Mouse (Mus musculus) T-helper 2 cell (primary cell): ENCODE data around the gene Alpk3.

Experiments used
- in situ Hi-C: fragments of 300-600 bp; cut with MboI, MseI; formaldehyde crosslinking; loops from one replicate; pipeline ENCODE4 v1.15.1; 2025; ENCODE audit warnings: high pct_unique_total_duplicates

The Alpk3 gene

DNA sequence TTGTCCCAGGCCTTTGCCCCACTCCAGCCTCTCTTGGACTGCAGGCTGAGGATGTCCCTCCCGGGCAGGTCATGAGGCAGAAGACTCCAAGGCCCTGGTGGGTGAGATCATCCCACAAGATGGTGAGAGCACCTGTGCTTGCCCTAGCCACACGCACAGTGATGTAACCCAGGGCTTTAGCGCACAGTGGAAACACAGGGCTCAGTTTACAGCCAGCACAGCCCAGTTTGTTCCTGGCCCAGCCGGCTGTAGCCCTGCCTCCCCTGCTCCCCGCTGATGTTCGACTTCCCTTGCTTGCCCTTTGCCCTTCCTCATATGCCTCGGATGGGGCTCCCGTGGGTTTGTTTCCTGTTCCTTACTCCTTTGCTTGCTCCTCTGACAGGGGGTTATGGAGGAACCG is 17.1 kb downstream of the Alpk3 start:
- in situ Hi-C loops: no loop called here

DNA sequence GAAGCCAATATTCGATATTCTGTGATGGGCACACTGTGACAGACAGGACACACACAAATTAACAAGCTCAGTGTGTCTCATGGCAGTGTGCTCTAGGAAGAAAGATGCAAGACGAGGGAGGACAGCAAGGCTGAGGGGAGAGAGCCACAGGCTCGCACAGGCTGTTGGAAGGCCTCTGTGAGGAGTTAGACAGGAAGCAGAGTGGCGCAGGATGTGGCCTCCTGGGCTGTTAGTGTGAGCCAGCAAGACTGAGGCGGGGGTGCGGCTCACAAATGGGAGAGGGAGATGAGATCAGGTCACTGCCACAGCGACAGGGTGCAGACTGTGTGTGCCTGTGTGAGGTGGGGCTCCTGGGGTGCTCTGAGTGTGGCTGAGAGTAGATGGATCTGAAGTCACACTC is 17.9 kb downstream of the Alpk3 start:
- in situ Hi-C loops: no loop called here

DNA sequence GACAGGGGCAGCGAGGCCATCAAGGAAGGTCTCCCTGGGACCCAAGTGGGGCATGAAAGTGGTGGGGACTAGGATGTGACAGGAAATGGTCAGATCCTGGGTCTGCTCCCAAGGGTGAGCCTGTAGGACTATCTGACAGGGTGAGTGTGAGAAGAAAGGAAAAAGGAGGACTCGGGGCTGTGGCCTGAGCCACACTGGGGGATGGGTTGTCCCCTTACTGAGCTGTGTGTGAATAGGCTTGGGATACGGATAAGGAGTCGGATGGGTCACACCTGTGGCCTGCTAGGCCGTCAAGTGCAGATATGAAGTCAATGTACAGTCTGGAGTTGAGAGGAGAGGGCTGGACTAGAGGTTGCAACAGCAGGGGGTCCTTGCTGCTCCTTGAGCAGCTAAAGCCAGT is 18.3 kb downstream of the Alpk3 start:
- in situ Hi-C loops: no loop called here

DNA sequence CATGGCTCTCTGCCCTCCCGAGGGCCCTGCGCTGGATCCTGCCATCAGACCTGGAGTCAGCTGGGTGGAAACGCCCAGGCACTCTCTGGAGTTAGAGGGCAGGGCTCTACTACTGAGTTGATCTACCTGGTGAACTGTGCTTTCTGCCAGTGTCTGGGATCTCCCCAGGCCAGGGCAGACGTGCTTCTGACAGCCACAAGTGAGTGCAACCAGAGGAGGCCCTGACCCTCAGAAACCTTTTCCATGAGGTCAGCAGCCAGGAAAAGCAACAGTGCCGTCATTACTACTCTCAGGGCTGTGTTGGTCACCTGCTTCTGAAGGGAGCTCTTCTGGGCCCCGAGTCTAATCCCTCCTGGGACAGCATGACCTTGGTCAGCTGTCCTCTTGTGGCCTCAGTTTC is 19.6 kb downstream of the Alpk3 start:
- in situ Hi-C loops: no loop called here

DNA sequence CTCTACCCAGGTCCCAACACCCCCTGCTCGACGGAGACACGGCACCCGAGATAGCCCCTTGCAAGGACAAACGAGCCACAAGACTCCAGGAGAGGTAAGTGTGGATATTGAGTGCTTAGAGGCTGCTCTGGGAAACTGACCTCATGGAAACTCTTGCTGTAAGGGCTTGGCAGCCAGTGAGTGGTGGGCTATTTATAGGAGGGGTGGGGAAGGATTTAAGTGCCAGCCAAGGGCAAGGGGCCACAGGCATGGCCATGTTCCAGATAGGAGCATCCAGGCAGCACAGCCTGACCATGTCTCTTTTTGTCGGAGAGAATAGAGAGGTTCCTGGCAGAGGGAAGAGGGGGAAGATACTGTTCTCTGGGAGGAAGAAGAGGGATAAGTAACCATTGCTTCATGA is 21.3 kb downstream of the Alpk3 start:
- in situ Hi-C loops: no loop called here

DNA sequence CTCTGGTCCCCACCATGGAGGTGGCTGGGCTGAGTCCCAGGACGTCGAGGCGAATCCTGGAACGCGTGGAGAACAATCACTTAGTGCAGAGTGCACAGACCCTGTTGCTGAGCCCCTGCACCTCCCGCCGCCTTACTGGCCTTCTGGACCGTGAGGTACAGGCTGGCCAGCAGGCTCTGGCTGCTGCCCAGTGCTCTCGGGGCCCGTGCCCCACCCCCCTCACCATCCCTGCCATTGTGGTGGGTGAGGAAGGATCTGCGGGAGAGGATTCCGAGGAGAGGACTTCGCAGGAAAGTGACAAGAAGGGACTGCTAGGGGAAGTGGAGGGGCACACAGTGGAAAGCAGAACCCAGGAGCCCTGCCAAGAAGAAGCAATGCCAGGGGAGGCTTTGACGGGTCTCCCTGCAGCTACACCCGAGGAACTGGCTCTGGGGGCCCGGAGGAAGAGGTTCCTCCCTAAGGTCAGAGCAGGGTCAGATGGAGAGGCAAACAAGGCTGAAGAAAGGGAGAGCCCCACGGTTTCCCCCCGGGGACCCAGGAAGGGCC is 36.1 kb downstream of the Alpk3 start:
- in situ Hi-C loops: loop anchor here (10.0 kb wide), 1 partner anchor 1479 kb away; the partner anchor contains the start of gene Rhcg

DNA sequence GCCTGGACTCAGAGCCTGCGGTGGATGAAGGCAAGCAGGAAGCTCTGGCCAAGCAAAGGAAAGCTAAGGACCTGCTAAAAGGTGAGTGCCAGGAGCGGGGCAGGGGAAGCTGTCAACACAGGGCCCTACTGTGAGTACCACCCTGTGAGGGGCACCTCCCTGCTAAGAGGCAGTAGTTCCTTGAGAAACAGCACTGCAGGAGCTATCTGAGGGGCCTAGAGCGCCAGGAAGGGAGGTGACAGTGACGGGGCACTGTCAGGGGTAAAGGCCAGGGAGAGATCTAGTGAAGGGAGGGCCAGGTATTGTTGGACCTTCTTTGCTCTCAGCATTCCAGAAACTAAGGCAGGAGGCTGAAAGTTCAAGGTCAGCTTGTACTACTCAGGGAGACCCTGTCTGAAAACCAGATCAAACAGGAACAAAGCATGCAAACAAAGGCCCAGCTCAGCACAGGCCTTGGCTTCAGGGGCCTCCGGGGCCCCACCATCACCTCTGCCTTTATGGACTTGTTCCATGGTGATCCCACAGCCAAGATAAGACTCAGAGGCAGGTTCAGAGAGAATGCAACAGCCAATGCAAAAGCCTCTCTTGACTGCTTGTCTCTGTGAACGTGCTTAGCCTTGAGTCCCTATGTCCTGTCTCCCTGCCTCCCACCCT is 36.8 kb downstream of the Alpk3 start:
- in situ Hi-C loops: loop anchor here (10.0 kb wide), 1 partner anchor 1479 kb away; the partner anchor contains the start of gene Rhcg

DNA sequence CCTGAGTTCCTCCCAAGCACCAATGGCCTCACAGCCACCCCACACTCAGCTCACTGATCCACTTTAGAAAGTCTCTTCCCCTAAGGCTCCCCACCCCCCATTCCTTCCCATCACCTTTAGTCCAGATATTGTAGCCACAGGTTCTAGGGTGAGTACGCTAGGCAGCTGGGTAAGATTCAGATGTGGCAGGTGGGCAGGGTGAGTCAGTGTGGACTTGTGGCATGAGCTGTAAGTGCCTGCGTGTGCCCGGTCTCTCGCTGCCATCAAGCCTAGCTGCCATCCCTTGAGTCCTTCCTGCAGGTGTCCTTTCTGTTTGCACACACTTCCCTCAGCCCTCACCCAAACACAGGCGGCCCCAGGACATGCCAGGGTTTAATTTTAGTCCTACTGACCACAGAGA is 42.9 kb downstream of the Alpk3 start:
- in situ Hi-C loops: no loop called here

DNA sequence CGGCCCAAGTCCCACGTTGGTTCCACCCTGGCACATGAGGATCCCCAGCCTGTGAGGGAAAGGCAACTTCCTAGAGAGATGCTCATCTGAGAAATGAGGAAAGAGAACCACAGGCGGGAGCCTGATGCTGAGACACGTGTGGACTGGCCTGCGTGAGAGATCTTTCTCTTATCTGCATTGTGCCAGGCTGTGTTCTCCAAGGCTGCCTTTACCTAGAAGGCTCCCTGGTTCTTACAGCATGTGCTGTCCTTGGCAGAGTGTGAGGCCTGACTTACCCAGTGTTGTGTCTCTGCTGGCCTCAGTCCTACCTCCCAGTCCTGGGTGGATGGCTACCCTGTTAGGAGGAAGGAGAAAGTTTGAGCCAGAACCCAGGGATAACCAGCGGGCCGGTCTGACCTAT is 45.5 kb downstream of the Alpk3 start:
- in situ Hi-C loops: no loop called here

DNA sequence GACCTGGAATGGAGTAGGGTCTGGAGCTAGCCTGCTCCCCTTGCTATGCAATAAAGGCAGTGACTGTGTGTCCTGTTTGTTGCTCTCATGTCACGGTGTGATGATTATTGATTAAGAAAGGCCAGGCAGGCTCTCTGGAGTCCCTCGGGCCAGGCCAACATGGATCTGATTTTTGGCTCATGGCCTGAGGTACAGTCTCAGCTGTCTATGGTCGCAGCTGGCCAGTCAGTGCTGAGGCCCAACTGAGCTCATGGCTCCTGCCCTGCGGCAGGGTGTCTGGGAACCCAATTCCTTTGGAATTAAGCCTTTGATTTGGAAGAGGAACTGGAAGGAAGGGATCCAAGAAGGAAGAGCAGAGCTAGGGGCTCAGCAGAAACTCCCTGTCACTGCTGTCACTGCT is 48.1 kb downstream of the Alpk3 start:
- in situ Hi-C loops: no loop called here

DNA sequence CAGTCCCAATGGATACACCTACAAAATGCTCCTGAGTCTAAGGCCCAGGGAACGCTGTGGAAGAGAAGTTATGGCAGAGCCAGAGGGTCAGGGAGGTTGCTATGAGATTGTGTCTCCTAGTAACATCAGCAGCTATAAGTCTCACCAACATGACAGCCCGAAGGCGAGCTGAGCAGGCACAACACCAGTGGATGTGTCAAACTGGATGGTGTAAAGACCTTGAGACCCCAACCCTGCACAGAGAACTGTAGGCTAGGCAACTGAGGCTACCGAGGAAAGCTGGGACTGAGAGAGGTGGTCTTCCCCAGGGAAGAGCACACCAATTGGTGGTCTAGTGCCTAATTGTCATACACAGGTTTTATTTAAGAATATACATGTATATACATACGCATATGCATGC is 50.8 kb downstream of the Alpk3 start:
- in situ Hi-C loops: no loop called here

DNA sequence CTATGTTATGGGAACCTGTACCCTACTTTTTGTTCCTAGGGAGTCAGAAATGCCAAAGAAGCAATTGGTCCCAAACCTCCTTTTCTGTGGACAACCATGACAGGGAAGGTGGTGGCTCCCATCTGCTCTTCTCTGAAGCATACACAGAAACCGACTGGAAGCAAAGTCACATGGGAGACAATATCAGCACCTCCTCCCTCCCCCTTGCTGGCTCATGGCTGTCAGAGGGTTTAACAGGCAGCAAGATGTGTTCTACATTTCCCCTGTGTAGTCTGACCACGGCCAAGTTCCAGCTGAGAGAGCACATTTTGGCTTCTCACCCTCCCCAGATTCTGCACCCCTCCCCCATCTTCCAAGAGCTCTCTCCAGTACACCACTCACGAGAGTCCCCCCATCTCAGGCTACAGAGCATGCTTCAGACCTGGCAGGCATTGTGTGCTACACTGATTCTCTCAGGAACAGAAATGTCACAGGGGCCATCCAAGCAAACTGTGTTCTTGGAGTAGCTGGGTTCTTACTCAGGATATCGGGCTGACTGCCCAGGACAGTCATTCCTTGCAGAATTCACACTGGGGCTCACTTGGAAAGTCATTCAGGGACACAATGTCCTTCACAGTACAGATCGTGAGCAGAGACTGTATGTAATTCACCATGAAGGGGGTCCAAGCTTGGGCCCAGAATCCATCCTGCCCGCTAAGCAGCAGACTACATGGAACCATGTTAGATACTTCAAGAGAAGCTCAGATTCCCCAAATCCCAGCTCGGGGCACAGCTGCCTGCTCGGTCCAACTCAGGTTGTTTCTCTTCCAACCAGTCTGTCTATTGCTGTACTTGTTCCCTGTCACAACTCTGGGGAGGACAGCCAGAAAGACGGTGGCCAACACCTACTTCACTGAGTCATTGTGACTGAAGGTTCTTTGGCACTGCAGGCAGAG is 52.6 kb downstream of the Alpk3 start:
- in situ Hi-C loops: no loop called here

DNA sequence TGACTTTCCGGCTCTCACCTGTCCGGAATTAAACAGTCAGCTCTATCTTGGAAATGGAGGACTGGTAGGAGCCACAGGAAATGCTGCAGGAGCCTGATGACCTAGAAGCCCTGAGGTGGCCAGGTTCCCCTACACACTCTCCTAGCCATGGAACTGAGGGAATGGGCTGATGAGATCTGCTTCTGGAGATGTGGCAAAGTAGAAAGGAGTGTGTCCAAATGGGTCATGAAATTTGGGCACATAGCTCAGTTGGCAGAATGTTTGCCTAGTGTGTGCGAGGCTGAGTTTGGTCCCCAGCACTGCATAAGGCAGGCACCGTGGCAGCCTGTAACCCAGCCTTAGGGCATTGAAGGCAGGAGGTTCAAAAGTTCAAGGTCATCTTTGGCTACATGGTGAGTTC is 53.4 kb downstream of the Alpk3 start:
- in situ Hi-C loops: no loop called here

DNA sequence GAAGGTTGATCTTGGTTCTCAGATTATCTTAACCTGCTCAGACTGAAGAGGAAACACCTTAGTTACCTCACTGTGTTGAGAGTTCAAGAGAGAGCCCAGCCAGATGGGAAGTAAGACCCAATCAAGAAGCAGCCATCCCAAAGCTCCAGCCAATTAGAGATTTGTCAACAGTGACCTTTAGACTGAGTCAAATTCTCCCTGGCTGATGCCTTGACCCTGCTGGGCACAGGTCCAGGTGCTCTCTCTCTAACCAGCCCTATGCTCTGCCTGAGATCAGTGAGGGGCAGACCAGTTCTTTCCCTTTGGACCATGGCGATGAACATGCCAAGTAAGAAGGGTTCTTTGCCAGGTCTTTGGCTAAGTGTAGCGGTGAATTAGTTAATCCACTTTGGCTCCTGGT is 54.3 kb downstream of the Alpk3 start:
- in situ Hi-C loops: no loop called here

DNA sequence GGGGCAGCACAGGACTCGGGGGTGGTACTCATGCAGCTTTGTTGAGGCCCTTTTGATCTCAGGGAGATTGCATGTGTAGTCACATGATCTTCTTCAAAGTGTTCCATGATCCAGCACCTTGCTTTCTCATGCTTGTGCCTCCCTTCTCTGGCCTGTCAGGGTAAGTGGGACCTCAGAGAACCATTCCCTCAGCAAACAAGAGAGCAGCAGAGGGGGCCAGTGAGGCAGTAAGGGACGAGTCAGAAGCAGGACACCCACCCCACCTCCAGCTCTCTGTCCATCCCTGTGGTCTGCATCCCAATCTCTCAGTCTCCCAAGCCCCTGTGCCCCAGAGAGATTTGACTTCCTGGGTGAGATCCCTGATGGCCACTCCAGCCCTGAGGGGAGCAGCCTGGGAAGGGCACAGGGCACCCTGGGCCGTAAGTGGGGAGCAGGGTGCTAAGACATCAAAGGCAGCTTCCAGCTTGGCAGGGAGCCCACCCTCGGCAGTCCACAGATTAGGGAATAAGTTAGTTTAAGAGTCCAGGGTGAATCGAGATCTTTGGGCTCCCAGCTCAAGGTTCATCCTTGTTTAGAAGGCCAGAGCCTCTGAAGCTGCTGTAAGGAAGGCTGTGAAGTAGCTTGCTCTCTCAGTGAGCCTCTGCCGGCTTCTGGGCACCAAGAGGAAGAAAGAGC is 55.4 kb downstream of the Alpk3 start:
- in situ Hi-C loops: no loop called here

DNA sequence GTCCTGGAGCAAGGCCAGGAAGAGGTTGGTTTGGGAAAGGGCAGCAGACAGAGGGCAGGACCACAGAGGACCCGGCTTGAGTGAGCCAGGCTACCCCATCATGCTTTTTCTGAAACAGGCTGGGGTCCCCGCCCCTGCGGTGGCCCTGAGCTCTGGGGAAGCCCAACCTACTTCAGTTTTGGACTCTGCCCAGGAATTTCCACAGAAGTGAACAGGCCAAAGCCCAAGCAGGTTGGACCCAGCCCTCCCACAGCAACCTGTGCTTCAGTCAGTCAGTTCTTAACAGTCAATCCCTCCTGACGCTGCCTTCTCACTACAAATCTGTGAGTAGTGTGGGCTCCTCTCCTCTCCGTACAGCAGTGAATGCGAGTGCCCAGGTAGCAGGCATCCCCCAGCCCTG is 57.2 kb downstream of the Alpk3 start, which contains the start of gene Slc28a1:
TSS of gene Slc28a1 (plus strand) at position 245 of the 400 bp plus-strand sequence.
- in situ Hi-C loops: no loop called here

DNA sequence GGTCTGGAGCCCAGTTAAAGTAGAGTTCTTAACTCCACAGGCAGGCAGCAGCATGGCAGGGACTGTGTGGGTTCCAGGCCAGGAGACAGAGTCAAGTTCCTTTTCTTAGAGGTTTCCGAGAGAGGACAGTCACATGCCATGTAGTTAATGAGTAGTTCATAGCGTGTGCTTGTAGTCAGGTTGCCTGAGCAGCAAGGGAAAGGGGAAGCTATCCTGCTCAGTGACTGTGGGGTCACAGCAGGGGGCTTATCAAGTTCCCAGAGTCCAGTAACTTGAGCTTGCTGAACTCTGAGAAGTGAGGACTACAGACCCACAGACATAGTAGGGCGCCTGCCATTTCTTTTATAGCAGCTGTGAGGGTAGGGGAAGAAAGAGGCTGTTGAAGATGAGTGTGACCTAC is 63.7 kb downstream of the Alpk3 start:
- in situ Hi-C loops: no loop called here

DNA sequence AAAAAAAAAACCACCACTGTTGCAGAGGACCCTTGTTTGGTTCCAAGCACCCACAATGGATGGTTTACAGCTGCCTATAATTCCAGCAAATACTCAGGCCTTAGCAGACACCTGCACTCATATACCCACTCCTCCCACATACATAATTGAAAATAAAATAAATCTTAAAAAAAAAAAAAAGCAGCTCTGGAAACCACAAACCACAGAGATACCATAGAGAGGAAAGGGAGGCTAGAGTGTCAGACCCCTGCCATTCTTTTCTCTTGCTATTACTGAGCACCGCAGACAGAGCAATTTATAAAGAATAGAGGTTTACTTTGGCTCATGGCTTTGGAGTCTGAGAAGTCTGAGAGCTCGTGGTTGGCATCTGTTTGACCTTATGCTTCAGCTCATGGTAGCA is 65.4 kb downstream of the Alpk3 start:
- in situ Hi-C loops: no loop called here

DNA sequence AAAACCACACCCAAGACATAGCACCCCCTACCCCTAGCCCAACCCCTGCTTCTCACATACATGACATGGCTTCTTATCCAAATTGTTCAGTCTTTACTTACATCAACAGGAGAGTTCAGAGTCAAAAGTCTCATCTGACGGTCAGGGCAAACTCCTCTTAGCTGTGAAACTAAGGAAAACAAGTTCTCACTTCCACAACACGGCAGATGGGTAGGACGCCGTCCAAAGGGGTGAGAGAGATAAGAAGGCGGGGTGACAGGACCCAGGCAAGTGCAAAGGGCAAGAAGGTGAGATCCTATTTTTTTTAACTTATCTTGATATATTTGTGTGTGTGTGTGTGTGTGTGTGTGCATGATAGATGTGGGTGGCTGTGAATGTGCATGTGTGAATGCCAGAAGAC is 66.2 kb downstream of the Alpk3 start:
- in situ Hi-C loops: no loop called here

DNA sequence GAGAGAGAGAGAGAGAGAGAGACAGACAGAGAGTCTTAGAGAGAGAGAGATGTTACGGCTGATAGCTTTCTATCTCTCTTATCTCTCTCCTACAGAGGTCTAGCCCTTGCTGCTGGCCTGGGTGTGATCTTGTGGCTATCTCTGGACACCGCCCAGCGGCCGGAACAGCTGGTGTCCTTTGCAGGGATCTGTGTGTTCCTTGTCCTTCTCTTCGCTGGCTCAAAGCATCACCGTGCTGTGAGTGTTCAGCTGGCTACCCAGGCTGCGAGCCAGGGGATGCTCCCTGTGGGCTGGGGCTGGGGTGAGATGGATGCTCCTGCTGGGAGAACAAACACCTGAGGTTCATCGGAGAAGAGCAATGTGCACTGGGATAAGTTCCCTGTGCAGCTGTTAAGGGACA is 67.4 kb downstream of the Alpk3 start:
- in situ Hi-C loops: no loop called here

DNA sequence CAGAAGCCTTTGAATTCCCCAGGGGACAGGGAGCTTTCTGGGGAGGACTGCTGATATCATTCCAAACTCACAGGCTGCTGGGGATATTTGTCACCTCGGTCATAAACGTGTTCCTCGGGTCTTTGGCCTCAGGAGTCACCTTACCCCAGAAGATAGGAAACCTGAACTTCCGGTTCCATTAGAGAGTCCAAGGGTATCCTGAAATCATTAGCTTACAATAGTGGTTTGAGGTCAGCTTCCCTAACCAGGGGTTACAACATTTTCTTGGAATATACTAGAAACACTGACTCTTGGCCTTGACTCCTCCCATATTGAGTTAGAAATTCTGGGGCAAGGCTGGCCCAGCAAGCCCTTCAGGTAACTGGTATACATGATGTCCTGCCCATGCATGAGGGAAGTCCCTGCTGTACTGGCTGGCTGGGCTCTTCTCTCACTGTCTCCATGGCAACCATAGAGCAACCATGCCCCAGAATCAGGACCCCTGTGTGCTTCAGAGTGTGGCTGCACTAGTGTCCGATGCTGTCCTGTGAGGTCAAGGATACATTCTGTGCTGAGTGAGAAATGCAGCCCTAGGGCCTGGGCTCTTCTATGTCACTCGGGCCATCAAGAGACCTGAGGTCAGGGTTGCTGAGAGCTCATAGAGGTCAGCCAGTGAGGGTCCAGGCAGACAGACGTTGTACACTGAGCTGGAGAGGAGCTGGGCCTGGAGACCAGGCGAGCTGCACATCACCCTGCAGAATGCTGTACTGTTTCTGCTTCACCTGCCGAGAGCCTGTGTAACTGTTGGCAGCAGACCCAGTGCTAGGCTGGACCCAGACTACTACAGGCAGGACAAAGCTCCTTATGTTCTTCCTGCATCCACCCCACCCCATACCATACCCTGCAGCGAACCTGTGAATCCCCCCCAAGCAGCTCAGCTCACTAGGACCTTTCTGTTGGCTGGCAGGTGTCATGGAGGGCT is 68.1 kb downstream of the Alpk3 start:
- in situ Hi-C loops: no loop called here
